Mouse (Mus musculus) left cerebral cortex, postnatal 36 days (tissue): Measurements from ENCODE around the gene Ttll10. TPM values are rescaled to one million over a fixed set of nuclear protein-coding genes. Genes with fewer than 3 reads are reported as not detected.

Experiments
- DNase-seq, 2 experiments: peaks; one replicate each; pipeline ENCODE4 v3.0.0; 2021 to 2022; ENCODE audit warnings: low spot score in 2 of 2, mixed read lengths in 1 of 2
- intact Hi-C: fragments of 180-260 bp; cut with DNase I; formaldehyde crosslinking; loops from one replicate; pipeline ENCODE4 v1.15.1; 2025
- total RNA-seq, 2 experiments: library from RNA; stranded (reverse); gene quantifications; 2 replicates each; pipeline ENCODE4 v1.2.3; 2021

The Ttll10 gene
- total RNA-seq, 2 experiments from 2014 or later: not detected

DNA sequence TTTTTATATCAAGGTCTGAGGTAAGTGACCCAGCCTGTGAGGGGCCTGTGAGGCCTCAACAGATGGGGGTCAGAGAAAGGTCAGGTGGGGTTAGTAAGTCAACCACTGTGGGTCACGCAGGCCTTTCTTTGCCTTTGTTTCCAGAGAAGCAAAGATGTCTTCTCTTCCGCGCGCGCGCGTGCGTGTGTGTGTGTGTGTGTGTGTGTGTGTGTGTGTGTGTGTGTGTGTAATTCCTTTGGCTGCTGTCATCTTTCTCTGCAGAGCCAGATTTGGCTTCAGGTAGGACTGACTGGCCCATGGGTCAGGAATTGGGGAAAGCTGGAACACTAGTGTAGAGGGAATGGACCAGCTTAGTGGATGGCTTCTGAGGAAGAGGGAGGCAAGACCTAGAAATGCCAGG, 10.5 kb upstream of the Ttll10 start:
- intact Hi-C loops: no loop called here
- no peak for DNase-seq

DNA sequence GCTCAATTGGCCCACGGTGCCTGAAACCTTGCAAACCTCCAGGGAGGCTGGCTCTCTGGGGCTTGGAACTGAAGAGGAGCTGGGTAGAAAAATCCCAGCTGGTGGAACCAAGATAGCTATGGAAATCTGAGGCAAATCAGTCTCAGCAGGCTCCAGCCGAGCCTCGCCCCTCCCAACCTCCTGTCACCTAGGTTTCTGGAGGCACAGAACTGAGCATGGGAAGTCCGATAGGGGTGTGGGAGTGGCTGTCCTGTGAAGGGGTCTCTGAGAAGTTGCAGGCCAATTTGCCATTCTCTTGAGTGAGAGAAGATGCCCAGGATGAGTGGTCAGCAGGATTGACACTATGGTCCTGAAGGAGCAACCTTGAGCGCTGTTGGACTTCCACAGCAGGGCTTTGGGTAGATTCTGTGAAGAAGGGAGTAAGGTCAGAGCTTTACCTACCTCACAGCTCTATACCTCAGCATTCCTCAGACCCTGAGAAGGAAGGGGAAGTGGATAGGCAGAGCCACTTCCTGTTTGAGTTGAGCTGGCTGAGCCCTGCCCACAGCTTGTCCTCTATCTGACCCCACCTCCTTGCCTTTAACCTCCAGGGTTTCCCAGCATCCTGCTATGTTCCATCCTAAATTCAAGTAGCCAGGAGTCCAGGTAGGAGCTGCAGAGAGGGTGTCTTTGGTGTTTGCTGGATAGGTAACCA, 8.2 kb upstream of the Ttll10 start:
- DNase-seq: no peak
- intact Hi-C loops: no loop called here

DNA sequence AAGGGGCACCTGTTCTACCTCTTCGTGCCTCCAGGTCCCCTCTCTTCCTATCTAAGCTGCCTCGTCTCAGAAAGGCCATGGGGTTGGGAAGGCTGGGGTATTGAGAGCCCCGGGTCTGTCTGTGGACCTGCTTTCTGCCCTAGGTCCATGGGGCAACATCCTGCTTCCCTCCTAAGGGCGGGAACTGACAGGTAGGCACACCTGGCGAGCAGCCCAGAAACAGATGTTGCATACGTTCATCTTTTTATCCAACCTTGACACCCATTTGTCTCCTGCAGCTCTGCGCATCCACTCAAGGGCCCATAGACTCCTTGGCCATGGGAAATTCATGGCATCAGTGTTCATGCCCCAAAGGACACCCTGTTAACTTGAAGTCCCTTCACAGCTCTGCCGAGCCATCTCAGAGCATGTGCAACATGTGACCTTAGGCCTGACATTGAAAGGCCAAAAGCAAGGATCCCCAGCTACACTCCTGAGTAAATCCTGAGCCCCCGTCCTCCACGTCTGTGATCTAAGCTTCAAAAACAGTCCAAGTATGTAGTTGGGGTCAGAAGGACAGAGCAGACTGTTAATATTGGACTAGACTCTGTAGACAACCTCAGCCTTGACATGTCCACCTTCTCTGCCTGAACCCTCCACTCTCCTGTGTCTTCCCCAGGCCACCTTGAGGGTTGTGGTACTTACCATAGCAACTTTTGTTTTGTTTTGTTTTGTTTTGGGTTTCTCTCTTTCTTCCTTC, 6.1 kb upstream of the Ttll10 start:
- DNase-seq: no peak
- intact Hi-C loops: no loop called here

DNA sequence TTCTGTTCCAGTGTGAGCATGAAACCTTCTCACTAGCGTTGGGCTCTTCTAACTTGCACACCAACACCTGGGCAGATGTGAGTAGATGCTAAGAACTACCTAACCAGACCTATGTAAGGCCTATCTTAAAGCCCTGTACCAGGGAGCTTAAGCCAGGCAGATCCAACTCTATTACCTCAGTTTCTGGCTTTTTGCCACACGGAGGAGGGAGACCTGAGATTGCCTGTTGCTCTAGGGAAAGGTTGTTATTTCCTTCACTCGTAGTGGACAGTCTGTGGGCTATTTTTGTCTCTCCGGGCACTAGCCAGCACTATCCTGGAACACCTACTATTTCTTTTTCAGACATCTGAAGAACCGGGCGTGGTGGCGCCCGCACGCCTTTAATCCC, 5.3 kb upstream of the Ttll10 start:
- intact Hi-C loops: no loop called here
- no peak for DNase-seq

DNA sequence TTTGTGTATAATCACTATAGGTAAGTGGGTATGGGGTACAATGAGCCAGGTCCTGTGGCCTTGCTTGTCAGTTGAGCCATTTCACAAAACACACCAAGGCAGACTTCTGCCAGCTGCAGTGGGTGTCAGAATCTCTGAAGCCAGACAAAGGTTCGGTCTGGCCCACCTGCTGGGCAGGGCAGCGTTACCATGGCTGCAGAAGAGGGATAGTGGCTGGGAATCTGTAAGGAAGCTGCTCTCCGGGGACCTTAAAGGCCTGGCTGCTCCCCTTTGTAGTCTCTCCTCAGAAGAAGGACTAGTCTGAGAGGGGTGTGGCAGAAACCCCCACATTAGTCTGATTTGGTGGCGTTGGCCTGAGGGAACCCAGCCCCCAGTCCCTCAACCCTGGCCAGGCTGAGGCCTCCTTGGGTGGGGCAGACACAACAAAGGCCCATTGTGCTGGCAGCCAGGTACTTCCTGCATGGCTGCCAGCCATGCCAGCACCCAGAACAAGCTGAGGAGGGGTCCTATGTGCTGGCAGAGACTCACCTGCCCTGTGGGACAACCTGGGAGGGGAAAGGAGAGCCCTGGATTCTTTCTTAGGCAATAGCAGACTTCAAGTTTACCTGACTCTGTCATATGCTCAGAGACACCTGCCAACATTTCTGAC, 4.8 kb upstream of the Ttll10 start:
- no peak for DNase-seq
- intact Hi-C loops: no loop called here

DNA sequence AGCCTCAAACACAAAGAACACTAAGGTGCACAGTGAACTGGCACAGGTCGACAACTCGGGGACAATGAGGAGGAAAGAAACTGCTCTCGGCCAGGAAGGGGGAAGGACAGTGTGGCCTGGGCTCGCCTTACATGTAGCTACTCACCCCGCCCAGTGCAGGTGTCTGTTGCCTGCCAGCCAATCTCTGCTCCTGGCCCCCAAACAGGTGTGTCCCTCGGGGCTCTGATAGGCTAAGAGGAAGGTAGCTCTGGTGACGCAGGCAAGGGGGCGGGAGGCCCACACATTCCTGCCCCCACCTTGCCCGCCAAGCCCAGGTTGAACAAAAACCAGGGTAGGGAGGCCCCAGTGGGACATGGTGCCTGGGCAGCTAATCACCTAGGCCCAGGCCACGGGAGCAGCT, 499 bp upstream of the Ttll10 start:
- no peak for DNase-seq
- intact Hi-C loops: no loop called here

DNA sequence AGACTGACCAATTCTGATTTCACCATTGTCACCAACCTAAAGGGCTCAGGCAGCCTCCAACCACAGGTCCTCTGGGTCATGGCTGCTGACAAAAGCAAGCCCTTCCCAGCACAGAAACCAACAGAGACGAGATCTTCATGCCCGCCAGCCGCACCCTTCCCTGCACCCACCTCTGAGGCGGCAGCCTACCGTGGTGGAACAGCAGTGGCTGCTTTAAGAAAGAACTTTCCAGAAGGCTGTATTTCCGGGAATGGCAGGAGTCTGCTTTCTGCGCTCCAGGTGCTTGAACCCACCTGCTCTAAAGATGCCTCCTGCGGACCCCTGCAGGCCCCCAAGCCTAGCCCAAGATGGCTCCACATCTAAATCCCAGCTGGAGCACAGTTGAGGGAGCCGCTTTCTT, 388 bp downstream of the Ttll10 start:
- intact Hi-C loops: no loop called here
- DNase-seq: no peak

DNA sequence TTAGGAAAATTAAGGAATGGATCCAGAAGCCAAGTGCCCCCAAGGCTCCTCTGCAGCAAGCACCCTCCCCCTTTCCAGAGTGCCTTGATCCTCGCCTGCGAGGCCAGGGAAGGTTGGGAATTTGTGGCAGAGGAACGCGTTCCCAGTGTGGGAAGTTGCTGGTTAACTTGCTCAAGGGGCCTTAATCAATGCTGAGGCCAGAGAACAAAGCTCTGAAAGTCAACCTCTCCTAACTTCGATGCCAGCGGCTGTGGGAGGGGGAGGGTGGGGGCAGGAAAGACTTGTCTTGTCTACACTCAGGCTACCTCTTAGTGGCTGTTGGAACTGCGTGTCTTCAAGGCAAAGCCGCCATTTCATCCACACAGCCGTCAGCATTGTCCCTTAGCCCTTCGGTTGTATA, 1.5 kb downstream of the Ttll10 start:
- intact Hi-C loops: no loop called here
- DNase-seq: no peak

DNA sequence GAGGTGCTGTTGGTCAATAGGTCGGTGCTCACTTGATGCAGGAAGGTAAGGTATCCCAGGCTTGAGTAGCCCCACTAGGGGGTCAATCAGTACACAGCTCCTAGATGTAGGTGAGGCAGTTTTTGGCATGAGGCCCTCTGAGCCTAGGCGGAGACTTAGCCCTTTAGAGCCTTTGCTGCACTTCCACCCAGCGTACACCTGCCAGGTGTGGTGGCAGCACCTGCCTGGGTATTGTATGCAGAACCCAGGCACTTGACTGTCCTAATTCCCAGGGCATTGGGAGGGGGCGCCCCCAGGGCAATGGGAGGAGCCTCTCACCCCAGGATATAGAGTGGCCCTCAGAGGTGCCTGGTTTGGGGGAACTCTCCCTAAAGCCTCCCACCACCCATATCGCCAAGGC, 4.0 kb downstream of the Ttll10 start:
- intact Hi-C loops: no loop called here
- DNase-seq: no peak

DNA sequence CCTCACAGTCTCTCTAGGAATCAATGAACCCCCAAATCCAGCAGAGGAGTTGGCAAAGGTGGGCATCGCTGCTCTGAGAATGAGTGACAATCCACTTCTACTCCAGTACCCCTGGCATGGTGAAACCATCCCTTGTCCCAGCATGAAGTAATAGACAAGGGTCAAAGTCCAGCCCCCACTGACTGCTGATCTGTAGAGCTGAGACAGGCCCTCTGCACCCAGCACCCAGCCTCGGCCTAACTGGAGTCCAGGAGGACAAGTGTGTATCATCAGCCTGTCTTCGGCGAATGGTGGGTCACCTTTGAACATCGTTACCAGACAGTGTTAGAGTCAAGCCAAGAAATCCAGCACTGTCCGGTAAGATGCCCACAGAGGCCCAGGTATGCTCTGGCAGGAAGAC, 4.6 kb downstream of the Ttll10 start:
- intact Hi-C loops: no loop called here
- DNase-seq: no peak

DNA sequence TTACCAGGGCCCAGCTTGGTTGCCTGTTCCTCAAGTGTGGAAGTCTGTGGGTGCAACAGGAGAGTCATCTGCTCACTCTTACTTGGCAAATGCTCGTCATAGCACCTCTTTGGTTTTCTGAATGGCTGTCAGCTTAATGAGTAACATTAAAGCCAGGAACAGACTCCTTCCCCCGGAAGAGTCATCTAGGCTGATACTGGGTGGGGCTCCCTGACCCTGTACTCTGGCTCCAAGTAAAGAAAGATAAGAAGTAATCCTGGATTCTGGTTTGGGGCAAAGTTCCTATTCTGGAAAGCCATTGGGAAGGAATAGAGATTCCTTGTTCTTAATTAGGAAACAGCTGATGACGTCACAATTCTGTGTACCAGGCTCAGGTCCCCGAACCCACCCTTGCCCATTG, 5.1 kb downstream of the Ttll10 start:
- DNase-seq: no peak

DNA sequence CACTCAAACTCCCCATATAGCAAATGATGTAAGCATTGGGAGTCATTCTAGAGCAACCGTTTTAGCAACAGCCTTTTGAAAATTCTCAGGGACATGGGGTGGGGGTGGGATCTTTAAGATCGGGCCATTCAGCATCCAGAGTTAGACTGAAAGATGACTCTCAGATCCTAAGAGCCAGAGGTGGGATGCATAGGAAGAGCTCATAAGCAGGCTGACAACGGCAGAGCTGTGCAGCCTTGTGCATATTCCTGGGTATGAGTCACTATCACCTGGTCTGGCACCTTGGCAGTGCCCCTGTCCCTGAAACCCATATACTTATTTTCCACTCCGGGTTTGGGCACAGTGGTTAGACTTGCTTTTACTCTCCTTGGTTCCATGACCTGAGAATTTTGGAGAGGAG, 6.1 kb downstream of the Ttll10 start:
- no peak for DNase-seq
- intact Hi-C loops: no loop called here

More for the DNA sequence above, 5.1 kb downstream of the Ttll10 start:
- intact Hi-C loops: no loop called here

DNA sequence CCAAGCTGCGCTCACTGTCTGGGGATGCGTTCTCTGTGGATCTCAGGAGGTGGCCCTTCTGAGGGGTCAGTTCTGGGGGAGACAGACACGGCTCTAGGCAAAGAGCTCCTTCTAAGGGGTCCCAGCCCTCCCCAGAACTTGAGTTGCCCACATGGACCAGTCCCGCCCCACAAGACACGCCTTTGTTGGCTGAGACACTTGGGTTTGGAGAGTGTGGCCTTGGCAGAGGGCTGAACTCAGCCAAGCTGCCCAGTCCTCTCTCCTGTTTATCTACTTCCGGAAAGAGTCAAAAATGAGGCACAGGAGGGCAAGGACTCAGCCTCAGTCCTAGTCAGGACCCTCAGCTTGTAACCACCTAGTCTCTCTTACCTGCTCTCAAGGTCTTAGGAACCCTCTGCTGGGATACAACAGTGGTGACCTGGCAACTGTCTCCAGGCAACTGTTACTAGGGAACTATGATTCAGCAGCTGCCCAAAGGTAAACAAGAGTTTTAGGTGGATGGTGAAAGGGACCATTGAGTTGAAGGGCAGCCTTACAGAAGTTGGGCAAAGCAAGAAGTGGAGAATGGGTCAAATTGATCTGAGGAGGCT, 8.7 kb downstream of the Ttll10 start:
- no peak for DNase-seq
- intact Hi-C loops: no loop called here

DNA sequence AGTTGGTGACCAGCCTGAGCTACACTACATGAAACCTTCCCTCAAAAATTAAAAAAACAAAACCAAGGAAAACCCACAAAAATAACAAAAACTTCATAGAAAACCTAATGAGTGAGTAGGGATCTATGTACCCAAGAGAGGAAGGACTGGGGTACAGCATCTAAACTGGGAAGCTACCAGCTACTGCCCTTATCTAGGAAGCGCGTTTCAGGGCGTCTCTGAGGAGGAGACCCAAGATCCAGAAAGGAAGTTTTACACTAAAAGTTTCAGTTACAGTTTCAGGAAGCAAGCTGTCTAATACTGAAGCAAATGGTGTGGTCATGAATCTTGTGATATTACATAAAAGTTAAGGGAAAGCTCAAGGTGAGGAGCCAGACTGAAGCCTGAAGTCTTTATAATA, 9.4 kb downstream of the Ttll10 start:
- intact Hi-C loops: no loop called here

DNA sequence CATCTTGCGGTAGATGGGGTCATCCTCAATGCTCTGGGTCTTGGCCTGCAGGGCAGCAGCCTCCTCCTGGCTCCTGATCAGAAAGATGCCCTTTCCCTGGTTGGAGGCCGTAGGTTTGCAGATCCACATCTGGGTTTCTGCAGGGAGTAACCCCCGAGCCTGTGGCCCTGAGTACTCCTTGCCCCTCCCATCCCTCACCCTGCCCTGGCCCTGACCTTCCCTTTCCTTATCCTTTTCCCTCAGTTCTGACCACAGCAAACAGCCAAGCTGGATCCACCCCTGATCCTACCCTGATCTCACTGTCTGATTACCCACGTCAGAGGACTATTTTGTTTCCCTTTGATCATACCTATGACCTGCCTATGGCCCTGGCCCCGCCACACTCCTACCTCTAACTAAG, 14.5 kb downstream of the Ttll10 start:
- DNase-seq: no peak
- intact Hi-C loops: no loop called here

More for the DNA sequence above, 9.4 kb downstream of the Ttll10 start:
- no peak for DNase-seq

DNA sequence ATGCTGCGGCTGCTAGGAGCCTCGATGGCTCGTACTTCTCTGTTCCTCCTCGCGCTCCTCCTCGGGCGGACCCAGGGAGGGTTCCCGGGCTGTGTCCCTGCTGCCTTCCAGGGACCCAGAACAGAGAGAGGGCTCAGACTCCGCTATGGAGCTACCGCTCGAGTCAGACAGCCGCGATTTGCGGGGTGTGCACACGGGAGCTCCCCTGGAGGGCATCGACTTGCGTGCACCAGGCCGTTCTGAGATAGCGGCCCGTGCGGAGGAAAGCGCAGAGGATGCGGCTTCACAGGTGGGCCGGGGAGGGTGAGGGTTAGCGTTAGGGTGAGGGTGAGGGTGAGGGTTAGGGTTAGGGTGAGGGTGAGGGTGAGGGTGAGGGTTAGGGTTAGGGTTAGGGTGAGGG, 24.3 kb downstream of the Ttll10 start:
- intact Hi-C loops: loop anchor here (5.0 kb wide), 1 partner anchor 62 kb away; no protein-coding TSS in a partner anchor
- no peak for DNase-seq

DNA sequence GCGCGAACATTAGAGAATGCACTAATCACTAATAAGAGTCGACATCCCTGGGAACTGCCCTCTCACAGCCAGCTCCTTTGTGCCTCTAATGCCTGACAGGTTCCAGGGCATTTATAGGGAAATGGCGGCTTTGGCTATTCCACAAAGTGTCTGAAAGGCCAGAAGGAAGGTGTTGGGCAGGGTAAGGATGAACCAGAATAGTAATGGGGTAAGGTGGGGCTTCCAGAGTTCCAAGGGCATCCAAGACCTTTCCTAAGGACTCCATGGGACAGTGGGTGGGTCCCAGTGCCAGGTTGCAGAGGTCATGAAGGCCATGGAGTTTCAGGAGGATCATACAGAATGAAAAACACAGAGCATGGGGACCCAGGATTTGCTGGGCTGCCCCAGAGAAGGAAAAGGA, 24.9 kb downstream of the Ttll10 start:
- DNase-seq: no peak
- intact Hi-C loops: loop anchor here (5.0 kb wide), 1 partner anchor 63 kb away; no protein-coding TSS in a partner anchor

DNA sequence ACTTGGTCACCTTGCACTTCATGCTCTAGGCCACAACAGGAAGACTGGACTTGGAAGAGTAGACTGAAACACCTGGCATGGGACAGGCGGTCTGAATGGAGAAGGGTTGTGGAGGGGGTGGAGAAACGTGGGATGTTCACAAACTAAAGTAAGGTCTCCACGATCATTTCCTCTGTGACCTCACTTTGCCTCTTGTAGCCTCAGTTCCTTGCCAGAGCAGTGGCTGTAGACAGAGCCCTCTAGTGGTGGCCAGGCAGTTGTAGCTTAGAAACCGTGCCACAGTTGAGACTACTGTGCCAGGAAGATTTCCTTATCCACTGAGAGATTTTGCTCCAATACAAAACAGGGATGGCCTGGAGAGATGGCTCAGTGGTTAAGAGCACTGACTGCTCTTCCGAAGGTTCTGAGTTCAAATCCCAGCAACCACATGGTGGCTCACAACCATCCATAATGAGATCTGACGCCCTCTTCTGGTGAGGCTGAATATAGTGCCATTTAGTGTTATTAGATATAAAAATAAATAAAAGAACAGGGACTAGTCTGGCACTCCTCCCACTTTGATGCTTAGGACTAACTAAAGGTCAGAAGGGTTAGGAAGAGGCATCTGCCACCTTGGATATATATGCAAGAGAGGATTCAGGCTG, 25.6 kb downstream of the Ttll10 start:
- intact Hi-C loops: loop anchor here (5.0 kb wide), 1 partner anchor 64 kb away; no protein-coding TSS in a partner anchor
- DNase-seq: no peak

DNA sequence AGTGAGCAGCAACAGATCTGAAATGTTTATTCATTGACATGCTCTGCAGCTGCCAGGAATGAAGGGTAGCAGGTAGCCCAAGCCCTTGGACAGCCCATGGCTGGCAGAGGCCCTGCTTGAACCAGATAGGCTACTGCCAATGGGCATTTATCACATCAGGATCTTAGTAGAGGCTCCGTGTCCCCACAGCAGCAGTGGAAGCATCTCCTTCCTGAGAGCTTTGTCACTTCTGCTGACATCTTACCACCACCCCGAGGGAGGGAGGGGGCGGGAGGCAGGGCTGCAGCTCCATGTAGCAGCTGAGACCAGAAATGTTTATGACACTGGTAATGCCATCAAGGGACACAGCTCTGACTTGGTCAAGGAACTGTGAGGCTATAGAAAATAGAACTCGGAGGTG, 26.4 kb downstream of the Ttll10 start:
- intact Hi-C loops: loop anchor here (5.0 kb wide), 1 partner anchor 64 kb away; no protein-coding TSS in a partner anchor
- DNase-seq: no peak
